Mouse (Mus musculus) cerebral cortex, adult 2 months (tissue): ENCODE measurements around the gene Nos1.

Experiments
- WGBS: fragments of 180-500 bp; shearing (Covaris S2); methylation state at CpG from one replicate; pipeline ENCODE4 v1.1.7; 2018; 5-methylcytosine and 5-hydroxymethylcytosine counted together

Gene Nos1

DNA sequence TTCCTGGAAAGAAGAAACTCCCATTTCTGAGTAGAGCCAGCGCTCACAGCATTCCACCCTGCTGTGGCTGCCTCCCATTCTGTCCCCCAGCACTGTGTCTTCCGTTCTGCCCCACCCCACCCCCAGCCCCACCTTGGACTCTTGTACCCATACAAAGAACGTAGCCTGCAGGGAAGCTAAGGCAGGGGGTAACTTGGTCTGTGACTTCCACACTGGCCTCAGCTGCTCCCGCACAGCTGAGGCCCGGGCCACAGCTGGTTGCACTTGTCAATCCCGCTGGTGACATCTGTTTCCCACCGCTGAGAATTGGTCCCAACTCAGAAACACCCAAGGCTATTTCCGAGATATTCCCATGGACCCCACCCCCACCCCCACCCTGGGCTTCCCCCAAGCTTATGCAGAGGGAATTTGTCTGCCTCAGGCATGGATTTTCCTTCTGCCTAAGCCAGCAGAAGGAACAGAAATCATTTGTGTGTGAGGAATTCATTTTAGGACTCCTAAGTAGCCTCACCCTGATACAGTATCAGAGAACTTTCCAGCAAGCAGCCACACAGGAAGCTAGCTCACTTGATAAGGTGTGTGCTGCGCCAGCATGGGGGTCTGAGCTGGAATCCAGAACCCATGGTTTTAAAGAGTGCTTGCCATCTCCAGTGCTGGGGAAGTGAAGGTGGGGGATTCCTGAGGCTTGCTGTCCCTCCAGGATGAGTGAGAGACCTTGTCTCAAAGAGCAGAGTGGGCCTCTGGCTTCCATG lies 117.4 kb downstream of the Nos1 start:
- WGBS, result 47% methylated on average over 9 of the region's 9 CpGs

DNA sequence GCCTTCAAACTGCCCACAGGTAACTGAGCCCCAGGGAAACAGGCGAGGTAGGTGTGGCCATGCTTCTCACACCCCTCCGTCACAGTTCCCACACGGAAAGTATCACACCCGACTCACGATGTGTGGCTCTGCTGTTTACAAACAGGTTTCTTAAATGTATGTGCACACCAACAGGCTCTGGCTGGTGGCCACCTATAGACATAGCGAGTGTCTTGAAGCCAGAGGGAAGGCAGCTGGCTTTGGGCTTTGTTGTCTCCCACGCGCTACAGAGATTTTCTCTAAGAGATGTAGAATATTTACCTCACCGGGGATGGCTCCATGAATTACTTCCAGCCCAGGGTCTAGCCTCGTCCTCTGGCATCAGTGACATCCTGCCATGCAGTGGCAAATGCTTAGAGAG lies 118.5 kb downstream of the Nos1 start:
- 60% methylated on average over 10 of the region's 10 CpGs for WGBS

DNA sequence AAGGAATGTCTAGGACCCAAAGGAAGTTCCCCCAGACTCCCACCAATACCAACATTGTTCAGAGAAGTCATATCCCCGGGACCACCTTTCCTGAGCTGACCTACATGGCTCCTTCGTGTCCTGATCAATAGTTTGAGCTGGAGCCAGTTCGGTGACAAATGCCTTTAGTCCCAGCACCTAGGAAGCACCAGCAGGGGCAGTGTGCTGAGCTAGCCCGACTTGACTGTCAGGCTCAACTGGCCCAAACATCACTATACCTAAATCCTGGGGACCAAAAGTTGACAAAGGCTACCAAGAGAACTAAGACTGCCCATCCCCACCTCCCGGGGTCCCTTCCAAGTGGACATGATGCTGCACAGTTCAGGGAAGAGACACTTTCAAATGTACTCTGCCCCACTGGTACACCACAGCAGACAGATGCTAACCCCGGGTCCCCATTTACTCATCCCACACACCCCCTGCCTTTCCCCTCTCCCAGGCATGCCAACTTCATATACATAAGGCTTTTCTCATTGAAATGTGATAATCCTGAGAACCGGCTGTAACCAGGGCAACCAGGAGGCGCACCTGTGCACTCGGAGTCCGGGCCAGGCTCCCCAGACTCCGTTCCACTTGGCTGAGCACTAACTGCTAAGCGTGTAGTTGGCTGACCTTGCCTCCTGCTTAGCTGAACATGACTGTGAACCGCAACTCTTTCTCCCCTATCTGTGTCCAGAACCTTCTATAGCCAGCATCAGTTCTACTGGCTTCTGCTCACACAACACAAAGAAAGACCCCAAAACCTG lies 120.3 kb downstream of the Nos1 start:
- 43% methylated on average over 13 of the region's 13 CpGs for WGBS

DNA sequence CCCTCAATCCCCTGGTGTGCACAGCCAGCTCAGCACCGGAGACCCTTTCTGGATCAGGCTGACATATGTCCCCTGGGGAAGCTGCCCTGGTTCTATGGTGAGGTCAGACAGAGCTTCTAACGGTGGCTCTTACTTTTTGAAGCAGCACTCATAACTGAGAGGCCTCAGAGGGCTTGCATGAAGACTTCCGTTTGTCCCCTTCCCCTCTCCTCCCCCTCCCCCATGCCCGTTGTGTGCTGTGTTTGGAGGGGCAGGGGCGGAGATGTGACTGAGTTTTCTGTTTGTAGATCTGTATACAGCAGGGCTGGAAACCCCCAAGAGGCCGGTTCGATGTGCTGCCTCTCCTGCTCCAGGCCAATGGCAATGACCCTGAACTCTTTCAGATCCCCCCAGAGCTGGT lies 122.7 kb downstream of the Nos1 start:
- 63% methylated on average over 7 of the region's 7 CpGs for WGBS

DNA sequence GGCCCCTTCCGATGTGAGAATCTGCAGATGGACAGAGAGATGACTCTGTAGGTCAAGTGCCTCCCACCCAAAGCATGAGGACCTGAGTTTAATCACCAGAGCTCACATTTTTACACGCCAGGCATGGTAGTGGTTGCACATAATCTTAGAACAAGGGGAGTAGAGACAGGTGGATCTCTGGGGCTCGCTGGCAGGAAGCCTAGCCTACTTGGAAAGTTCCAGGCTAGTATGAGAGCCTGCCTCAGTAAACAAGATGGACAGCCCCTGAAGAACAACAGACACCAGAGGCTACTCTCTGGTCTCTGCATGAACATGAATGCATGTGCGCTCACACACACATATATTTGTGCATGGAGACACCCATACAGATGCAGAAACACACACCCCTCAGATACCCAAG lies 124.9 kb downstream of the Nos1 start:
- 90% methylated on average over 4 of the region's 4 CpGs for whole genome bisulfite sequencing

DNA sequence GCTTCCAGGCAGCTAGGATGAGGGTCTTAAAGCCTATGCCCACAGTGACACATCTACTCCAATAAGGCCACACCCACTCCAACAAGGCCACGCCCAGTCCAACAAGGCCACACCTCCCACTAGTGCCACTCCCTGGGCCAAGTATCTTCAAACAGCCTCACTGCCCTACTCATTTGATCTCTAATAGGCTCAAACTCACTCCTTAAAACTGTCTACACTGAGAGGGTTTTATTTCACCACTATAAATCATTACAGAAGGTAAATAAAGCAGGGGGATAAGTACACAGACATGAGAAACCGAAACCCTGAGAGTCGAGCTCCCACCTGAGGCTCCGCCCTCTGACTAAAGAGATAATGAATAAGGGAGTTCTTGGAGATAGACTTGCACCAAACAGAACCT lies 128.7 kb downstream of the Nos1 start:
- WGBS, result 83% methylated on average over 4 of the region's 4 CpGs

DNA sequence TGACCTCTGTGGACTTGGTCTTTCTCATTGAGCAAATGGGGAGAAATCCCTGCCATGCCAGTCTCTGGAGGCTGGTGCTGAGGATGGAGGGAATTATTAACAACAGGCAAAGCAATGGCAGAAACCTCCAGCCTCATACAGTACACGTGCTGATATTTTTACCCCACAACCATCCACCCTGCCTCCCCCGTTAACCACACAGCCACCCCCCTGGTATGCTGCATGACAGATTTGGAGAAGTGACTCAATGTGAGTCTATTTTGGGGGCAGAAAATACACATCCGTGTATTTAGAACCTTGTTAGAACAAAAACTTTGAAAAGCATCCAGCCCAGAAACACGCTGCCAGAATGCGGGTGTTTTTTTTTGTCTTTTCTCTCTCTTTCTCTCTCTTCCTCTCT lies 135.5 kb downstream of the Nos1 start:
- 32% methylated on average over 5 of the region's 5 CpGs for WGBS

DNA sequence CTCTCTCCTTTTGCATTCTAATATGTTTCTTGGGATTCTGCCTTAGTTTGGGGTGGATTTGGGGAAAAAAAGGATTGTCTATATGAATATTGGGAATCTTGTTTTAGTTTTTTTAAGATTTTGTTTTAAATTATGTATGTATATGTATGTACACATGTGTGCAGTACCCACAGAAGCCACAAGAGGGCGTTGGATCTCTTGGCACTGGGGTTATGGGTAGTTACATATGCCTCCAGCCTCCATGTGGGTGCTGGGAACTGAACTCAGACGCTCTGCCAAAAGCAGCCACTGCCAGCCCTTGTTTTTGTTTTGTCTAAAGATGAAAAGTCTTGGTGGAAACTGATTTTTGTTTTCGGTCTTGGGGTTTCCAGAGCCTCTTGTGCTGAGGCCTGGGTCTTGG lies 136.1 kb downstream of the Nos1 start:
- 49% methylated on average over 3 of the region's 3 CpGs for WGBS

DNA sequence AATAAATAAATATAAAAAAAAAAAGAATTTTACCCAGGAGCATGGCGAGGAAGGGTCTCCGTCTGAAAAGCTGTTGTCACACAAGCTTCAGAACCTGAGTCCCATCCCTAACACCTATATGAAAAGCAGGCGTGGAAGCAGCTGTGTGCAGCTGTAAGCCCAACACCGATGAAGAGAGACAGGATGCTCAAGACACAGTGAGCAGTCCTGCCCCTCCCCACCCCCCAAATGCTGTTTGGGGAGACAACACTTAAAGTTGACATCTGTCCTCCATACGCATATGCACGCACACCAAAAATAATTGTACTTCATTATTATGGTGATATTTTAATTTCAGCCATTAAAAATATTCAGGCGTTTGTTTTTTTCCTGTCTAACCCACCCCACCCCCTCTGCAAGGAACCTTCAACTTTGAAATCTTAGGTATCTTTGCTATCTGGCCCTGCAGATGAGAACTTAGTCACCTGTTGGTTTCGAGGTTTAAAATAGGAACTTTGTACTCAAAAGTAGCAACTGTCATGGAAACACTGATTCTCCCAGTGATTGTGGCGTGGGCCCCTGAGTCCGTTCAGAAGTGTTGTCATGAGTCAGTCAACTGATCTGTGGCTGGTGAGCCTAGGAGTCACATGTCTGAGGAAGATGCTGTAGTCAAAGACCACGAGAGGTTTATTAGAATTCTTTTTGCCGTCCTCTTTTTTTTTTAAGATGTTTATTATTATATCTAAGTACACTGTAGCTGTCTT lies 141.1 kb downstream of the Nos1 start:
- 85% methylated on average over 12 of the region's 12 CpGs for WGBS

DNA sequence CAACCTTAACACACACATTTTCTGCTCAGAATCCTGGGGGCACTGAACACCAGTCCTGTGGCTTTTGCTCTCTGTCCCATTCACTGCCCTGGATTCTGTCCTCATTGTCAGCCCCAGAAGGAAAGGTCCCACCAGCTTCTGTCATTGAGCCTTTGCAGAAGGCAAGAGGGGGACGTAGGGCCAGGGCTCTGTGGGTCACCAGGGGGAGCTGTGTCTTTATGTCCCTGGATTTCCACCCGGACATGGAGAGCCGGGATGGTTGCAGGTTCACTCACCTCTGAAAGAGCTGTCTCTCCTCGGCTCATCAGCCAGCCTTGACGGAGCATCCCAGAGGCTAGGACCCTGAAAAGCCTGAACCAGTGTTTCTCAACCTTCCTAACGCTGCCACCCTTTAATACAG lies 142.9 kb downstream of the Nos1 start:
- 71% methylated on average over 6 of the region's 6 CpGs for WGBS

DNA sequence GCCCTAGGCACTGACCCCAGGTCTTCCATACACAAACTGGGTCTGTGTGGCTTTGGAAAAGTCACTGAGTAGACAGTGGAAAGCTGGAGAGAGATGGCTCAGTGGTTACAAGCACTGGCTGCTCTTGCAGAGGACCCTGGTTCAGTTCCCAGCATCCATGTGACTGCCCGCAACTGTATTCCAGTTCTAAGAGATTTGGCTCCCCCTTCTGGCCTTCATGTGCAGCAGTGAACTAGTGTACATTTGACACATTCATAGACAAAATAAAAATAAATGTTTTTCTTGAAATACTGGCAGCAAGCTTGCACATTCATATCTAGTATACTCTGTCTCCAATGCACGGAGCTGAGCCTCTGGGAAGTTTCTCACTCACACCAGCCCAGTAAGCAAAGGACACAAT lies 147.7 kb downstream of the Nos1 start:
- over 99% methylated on average over 2 of the region's 2 CpGs for WGBS

DNA sequence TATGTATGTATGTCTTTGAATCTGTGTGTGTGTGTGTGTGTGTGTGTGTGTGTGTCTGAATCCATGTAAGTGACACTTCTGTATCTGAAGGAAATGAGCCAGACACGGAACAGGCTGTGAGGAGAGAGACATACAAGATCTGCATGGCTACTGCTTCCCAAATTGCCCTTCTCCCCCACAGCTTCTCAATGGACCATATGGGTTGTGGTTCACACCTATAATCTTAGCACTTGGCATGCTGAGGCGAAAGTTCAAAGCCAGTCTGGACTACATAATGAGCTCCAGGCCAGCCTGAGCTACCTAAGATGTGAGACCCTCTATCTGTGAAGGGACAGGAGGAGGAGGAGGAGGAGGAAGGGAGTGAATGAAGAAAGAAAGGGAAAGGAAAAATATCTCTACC lies 151.4 kb downstream of the Nos1 start:
- WGBS, result 62% methylated on average over 2 of the region's 2 CpGs

DNA sequence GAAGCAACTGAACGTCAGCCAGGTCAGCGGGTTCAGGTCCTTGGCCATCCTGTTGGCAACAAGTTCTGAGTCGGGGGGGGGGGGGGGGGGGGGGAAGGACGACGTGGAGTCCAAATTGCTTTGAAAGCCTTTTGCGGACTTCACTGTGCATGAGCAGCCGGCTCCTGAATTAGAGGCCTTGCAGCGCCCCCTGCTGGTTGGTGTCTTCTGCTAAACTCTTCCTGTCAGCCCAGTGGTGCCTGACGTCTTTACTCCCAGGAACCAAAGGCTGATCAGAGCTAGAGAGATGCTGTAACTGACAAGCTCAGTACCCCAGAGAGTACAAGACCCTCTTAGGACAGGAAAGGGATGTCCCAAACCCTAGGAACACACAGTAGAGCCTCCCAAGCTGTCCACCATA lies 152.0 kb downstream of the Nos1 start:
- under 1% methylated on average over 9 of the region's 9 CpGs for WGBS

DNA sequence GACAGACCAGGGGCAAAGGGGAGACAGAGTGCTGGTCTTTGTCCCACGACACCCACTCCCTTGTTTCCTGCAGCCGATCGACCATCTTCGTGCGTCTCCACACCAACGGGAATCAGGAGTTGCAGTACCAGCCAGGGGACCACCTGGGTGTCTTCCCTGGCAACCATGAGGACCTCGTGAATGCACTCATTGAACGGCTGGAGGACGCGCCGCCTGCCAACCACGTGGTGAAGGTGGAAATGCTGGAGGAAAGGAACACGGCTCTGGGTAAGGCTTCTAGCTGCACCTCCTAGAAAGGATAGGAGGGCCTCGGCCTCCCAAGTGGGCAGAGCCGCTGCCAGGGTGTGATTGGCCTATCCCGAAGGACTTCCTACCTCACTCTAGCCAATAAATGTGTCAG lies 155.5 kb downstream of the Nos1 start:
- 67% methylated on average over 16 of the region's 16 CpGs for WGBS

DNA sequence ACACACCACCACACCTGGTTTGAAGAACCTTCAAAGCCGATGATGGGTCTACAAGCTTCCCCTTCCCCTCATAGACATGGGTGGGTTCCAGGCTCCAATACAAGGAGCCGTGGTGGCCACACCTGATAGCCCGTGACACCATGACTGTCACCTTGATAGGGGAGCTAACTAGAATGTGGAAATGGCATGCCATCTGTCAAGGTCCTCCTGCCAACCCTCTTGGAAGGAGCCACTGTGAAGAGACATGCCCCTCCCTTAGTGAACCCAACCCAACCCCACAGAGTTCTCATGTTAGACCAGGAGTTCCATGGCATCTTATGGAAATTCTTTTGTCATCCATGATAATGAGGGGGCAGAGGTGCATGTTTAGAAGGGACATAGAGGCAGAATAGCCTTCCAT lies 156.4 kb downstream of the Nos1 start:
- WGBS, result 88% methylated on average over 3 of the region's 3 CpGs

DNA sequence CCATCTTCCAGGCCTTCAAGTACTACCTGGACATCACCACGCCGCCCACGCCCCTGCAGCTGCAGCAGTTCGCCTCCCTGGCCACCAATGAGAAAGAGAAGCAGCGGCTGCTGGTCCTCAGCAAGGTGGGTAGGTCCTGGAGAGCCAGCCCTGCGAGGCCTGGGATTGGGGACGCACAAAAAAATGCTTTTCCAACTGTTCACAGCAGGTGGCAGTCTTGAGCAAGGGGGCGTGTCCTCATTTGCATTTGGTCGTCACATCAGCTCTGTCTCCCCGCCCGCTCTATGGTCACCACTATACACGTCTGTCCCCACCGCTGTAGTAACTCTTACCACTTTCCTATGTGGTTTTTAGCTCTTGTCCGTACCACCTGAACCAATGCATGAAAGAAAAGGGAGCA lies 157.3 kb downstream of the Nos1 start:
- WGBS, result 44% methylated on average over 14 of the region's 14 CpGs

DNA sequence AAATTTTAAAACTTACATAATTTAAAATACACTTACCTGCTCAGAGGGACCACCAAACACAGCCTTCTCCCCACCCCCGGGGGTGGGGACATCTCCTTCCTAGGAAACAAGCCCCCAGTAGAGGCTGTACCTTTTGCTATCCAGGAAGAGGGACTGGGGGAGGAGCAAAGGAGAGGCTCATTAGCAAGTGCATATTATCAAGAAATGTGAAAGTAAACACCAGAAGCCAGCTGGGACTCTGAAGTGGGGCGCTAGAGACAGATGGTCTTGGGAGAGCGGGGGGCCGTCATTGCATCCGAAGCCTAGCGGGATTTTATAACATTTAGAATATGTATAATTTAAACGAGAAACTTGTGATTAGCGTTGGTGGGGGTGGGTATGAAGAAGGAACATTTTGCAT lies 158.6 kb downstream of the Nos1 start:
- WGBS, result 49% methylated on average over 8 of the region's 8 CpGs

DNA sequence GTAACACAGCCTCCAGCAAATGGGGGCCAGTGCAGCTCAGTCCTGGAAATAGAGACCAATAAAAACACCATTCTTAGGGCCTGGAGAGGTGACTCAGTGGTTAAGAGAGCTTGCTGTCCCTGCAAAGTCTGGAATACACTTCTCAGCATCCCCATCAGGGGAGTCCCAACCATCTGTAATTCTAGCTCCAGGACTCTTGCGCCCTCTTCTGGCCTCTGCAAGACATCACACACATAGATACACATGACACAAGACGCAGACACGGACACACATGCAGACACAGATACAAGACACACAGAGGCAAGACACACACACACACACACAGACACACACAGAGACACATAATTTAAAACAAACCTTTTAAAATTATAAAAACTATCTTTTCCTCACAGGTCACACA lies 160.7 kb downstream of the Nos1 start:
- 84% methylated on average over 3 of the region's 3 CpGs for WGBS

DNA sequence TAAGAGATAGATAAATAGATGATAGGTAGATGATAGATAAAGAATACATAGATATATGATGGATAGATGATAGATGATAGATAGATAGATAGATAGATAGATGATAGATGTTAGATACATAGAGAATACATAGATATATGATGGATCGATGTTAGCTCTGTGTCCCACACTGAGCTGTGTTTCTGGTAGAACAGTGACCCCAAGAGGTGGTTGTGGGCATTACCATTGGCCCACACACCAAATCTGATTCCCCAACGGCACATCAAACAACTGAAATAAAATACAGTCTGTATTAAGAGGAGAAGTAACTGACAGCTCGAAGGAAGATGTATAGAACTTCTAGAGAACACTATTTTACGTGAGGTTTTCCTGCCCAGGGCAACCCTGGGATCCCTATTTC lies 165.8 kb downstream of the Nos1 start:
- WGBS, result 16% methylated on average over 4 of the region's 4 CpGs

DNA sequence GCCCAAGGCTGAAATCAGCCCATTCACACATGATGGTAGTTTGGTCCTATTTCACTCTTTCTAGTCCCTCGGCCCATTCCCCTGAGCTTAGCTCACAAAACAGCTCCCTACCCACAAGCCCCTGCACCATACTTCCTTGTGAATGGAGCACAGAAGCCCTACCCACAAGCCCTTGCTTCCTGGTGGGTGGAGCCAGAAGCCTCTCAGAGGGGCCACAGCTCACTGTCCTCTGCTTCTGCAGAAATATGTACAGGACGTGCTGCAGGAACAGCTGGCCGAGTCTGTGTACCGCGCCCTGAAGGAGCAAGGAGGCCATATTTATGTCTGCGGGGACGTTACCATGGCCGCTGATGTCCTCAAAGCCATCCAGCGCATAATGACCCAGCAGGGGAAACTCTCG lies 168.6 kb downstream of the Nos1 start:
- 83% methylated on average over 10 of the region's 10 CpGs for WGBS

DNA sequence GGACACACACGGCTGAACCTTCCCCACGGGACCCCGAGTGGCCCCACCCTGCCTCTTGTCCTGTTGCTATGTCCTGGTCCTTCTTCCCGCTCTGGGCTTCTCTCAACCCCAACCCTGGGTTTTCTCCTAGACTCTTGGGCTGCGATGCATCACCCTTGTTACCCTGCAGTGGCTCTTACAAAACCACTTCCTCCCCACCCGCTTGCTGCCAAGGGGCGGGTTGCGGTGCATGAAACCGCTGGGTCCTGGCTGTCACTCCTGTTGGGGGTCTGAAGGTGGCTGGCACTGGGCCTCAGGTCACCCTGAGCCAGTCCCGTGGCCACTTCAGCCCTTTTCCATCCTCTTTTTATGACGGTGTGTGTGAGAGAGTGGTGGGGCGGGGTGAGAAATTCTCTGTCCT lies 173.1 kb downstream of the Nos1 start:
- 89% methylated on average over 12 of the region's 12 CpGs for WGBS

DNA sequence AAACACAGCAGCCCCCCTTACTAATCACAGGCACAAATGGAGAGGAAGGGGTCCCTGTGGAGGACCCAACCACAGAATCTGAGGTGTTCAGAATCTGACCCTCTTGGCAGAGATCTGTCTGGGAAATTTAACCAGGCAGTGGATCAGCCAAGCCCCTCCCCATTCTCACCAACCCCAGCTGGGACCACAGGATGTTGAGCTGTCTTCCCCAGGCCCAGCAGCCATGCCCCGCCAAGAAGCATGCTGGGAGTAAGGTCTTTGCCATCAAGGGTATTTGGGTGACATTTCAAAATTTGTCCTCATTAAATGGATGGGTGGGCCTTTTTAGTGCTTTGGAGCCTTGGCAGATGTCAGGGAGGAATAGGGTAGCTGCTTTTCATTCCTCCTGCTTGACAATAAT lies 173.6 kb downstream of the Nos1 start:
- WGBS, result 94% methylated on average over 1 of the region's 1 CpGs
